Mouse (Mus musculus) stomach, postnatal 0 days (tissue): Measurements from ENCODE around the gene Cox10.

Experiments
- CTCF ChIP-seq: IDR thresholded peaks from 2 replicates; pipeline ENCODE4 v1.5.1; 2016; ENCODE audit warnings: antibody characterized with exemption, low read depth, mild to moderate bottlenecking, moderate library complexity
- EP300 ChIP-seq: optimal IDR thresholded peaks from 2 replicates; pipeline ENCODE3; 2016; ENCODE audit warnings: antibody characterized with exemption

DNA sequence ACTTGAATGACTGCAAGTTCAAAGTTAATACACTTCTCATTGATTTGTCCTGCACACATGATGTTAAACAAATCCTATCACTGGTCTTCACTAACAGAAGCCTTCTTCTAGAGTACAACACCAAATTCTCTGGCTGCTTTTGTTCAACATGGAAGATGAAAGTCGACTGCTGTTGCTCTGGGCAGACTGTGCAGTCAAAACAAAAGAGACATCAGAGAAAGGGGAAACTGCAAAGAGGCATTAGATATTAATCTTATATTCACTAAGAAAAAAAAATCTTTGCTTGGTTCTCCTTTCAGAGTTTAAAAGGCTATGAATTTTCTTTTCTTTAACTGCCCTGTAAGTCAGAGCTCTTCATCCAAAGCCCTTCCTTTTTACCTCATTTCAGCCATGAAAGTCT lies 39.7 kb downstream of the Cox10 start:
- TF ChIP-seq EP300 (no peak), CTCF (no peak)
